Mouse (Mus musculus): Measurements from ENCODE around the gene Gm21663.
"Not testable (repeated sequence)": the region's sequence is repeated elsewhere in the genome, so short reads cannot be mapped to it uniquely, and the experiment has no call there.

The Gm21663 gene

GRCm38 (mm10) chr5:25942281-25942680 lies at the start of gene Gm21663:
Gene Gm21663 (minus strand): TSS chr5:25942381.
- DNase-seq (ENCODE audit: low spot score): not testable (repeated sequence)

GRCm38 (mm10) chr5:25988550-25988949 lies 46.4 kb upstream of the Gm21663 start, which contains the start of gene Gm21698:
Gene Gm21698 (minus strand): TSS chr5:25988650.
- DNase-seq (ENCODE audit: low spot score): not testable (repeated sequence)

- not testable (repeated sequence) for DNase-seq (ENCODE audit: low spot score)
Observed at GRCm38 (mm10) chr5:25972563-25972962, 30.4 kb upstream of the Gm21663 start, which contains the start of gene Gm21680. Gene Gm21680 (minus strand): TSS chr5:25972663.

GRCm38 (mm10) chr5:25957050-25957449 lies 14.9 kb upstream of the Gm21663 start:
- not testable (repeated sequence) for DNase-seq (ENCODE audit: low spot score)

GRCm38 (mm10) chr5:25956611-25957010 lies 14.4 kb upstream of the Gm21663 start:
- DNase-seq (ENCODE audit: low spot score): not testable (repeated sequence)

GRCm38 (mm10) chr5:25954317-25954716 lies 12.1 kb upstream of the Gm21663 start, which contains the start of gene Gm21671:
Gene Gm21671 (minus strand): TSS chr5:25954417.
- DNase-seq (ENCODE audit: low spot score): not testable (repeated sequence)

- not testable (repeated sequence) for DNase-seq (ENCODE audit: low spot score)
Observed at GRCm38 (mm10) chr5:25945391-25945790, 3.2 kb upstream of the Gm21663 start.

- DNase-seq (ENCODE audit: low spot score): no peak
Observed at GRCm38 (mm10) chr5:25891321-25891720, 50.9 kb downstream of the Gm21663 start.

- no peak for DNase-seq (ENCODE audit: low spot score)
Observed at GRCm38 (mm10) chr5:25889746-25890382, 52.3 kb downstream of the Gm21663 start.

GRCm38 (mm10) chr5:25886708-25887107 lies 55.5 kb downstream of the Gm21663 start:
- DNase-seq (ENCODE audit: low spot score): no peak

Data from yolk sac, embryonic 10.5 days (tissue).